Mouse (Mus musculus): ENCODE results near the gene Olfr1410. TPM values are rescaled to one million over a fixed set of nuclear protein-coding genes. Genes with fewer than 3 reads are reported as not detected.

Olfr1410 gene
- polyA plus RNA-seq, 1 experiment from 2014 or later = not detected

- ATAC-seq (ENCODE audit: low FRiP score, low TSS enrichment) = no peak
- Histone ChIP-seq H3K4me2 (replicated peaks; ENCODE audit: low read depth, low read length) (no peak overlapping the region), H3K9ac (ENCODE audit: low read depth, low read length) (no peak overlapping the region), H3K4me3 (ENCODE audit: low read length) (no peak overlapping the region), H3K4me1 (ENCODE audit: control insufficient read depth, insufficient read depth, low read length) (no peaks in the 10 kb centered on the region), H3K27me3 (ENCODE audit: control insufficient read depth, insufficient read depth, low read length) (no peaks in the 10 kb centered on the region; the same call in 1 of the 2 replicates), H3K9me3 (ENCODE audit: control insufficient read depth, low read length) (no peaks in the 10 kb centered on the region), H3K36me3 (ENCODE audit: control insufficient read depth, insufficient read depth, low read length) (no peaks in the 10 kb centered on the region), H3K27ac (ENCODE audit: low read depth, low read length) (no peak overlapping the region)
- WGBS = 87% methylated on average over 1 of the region's 1 CpGs
Measured at GRCm38 (mm10) chr1:92616046-92616445, 10.5 kb downstream of the Olfr1410 start.

- H3K27ac ChIP-seq (ENCODE audit: low read depth, low read length) = no peak within 1 kb of the TSS
- no peaks in the 10 kb centered on the region for H3K4me1 ChIP-seq (ENCODE audit: control insufficient read depth, insufficient read depth, low read length)
- H3K9me3 ChIP-seq (ENCODE audit: control insufficient read depth, low read length) = no peaks in the 10 kb centered on the region
- no peak within 1 kb of the TSS for H3K4me3 ChIP-seq (ENCODE audit: low read length)
- no peaks in the 10 kb centered on the region for H3K36me3 ChIP-seq (ENCODE audit: control insufficient read depth, insufficient read depth, low read length)
- no peaks in the 10 kb centered on the region; the same call in 1 of the 2 replicates for H3K27me3 ChIP-seq (ENCODE audit: control insufficient read depth, insufficient read depth, low read length)
- no peak for ATAC-seq (ENCODE audit: low FRiP score, low TSS enrichment)
- H3K4me2 ChIP-seq (replicated peaks; ENCODE audit: low read depth, low read length) = no peak within 1 kb of the TSS
- 60% methylated on average over 2 of the region's 2 CpGs for WGBS
- H3K9ac ChIP-seq (ENCODE audit: low read depth, low read length) = no peak within 1 kb of the TSS
Measured at GRCm38 (mm10) chr1:92617488-92617887, 11.9 kb downstream of the Olfr1410 start, which contains the start of gene Olfr12. Olfr12 (plus strand) TSS chr1:92617788.

- no peak for ATAC-seq (ENCODE audit: low FRiP score, low TSS enrichment)
Measured at GRCm38 (mm10) chr1:92618360-92618759, 12.8 kb downstream of the Olfr1410 start.

GRCm38 (mm10) chr1:92628227-92628626 is 22.6 kb downstream of the Olfr1410 start:
- Histone ChIP-seq H3K36me3 (ENCODE audit: control insufficient read depth, insufficient read depth, low read length) (no peaks in the 10 kb centered on the region), H3K4me1 (ENCODE audit: control insufficient read depth, insufficient read depth, low read length) (no peaks in the 10 kb centered on the region), H3K4me3 (ENCODE audit: low read length) (no peak overlapping the region), H3K9ac (ENCODE audit: low read depth, low read length) (no peak overlapping the region), H3K27me3 (ENCODE audit: control insufficient read depth, insufficient read depth, low read length) (peaks cover 8% of the 10 kb centered on the region; the same call in 1 of the 2 replicates), H3K9me3 (ENCODE audit: control insufficient read depth, low read length) (no peaks in the 10 kb centered on the region), H3K27ac (ENCODE audit: low read depth, low read length) (no peak overlapping the region), H3K4me2 (replicated peaks; ENCODE audit: low read depth, low read length) (no peak overlapping the region)
- 72% methylated on average over 4 of the region's 4 CpGs for WGBS
- ATAC-seq (ENCODE audit: low FRiP score, low TSS enrichment) = no peak

More at GRCm38 (mm10) chr1:92618360-92618759, 12.8 kb downstream of the Olfr1410 start:
- Histone ChIP-seq H3K27me3 (ENCODE audit: control insufficient read depth, insufficient read depth, low read length) (no peaks in the 10 kb centered on the region; the same call in 1 of the 2 replicates), H3K36me3 (ENCODE audit: control insufficient read depth, insufficient read depth, low read length) (no peaks in the 10 kb centered on the region), H3K9ac (ENCODE audit: low read depth, low read length) (no peak overlapping the region), H3K4me1 (ENCODE audit: control insufficient read depth, insufficient read depth, low read length) (no peaks in the 10 kb centered on the region), H3K4me3 (ENCODE audit: low read length) (no peak overlapping the region), H3K9me3 (ENCODE audit: control insufficient read depth, low read length) (no peaks in the 10 kb centered on the region), H3K4me2 (replicated peaks; ENCODE audit: low read depth, low read length) (no peak overlapping the region), H3K27ac (ENCODE audit: low read depth, low read length) (no peak overlapping the region)
- WGBS = 57% methylated on average over 4 of the region's 4 CpGs

GRCm38 (mm10) chr1:92632196-92632595 is 26.6 kb downstream of the Olfr1410 start:
- H3K4me2 ChIP-seq (replicated peaks; ENCODE audit: low read depth, low read length) = no peak overlapping the region
- H3K27me3 ChIP-seq (ENCODE audit: control insufficient read depth, insufficient read depth, low read length) = no peaks in the 10 kb centered on the region
- no peaks in the 10 kb centered on the region for H3K4me1 ChIP-seq (ENCODE audit: control insufficient read depth, insufficient read depth, low read length)
- peaks cover 14% of the 10 kb centered on the region for H3K36me3 ChIP-seq (ENCODE audit: control insufficient read depth, insufficient read depth, low read length)
- 84% methylated on average over 5 of the region's 5 CpGs for WGBS
- ATAC-seq (ENCODE audit: low FRiP score, low TSS enrichment) = no peak
- no peak overlapping the region for H3K9ac ChIP-seq (ENCODE audit: low read depth, low read length)
- no peak overlapping the region for H3K27ac ChIP-seq (ENCODE audit: low read depth, low read length)
- H3K4me3 ChIP-seq (ENCODE audit: low read length) = no peak overlapping the region
- H3K9me3 ChIP-seq (ENCODE audit: control insufficient read depth, low read length) = no peaks in the 10 kb centered on the region

- H3K4me3 ChIP-seq (ENCODE audit: low read length) = no peak overlapping the region
- no peak overlapping the region for H3K4me2 ChIP-seq (replicated peaks; ENCODE audit: low read depth, low read length)
Measured at GRCm38 (mm10) chr1:92632948-92633347, 27.4 kb downstream of the Olfr1410 start.

GRCm38 (mm10) chr1:92633726-92634125 is 28.1 kb downstream of the Olfr1410 start:
- H3K4me1 ChIP-seq (ENCODE audit: control insufficient read depth, insufficient read depth, low read length) = no peaks in the 10 kb centered on the region
- ATAC-seq (ENCODE audit: low FRiP score, low TSS enrichment) = no peak
- H3K4me3 ChIP-seq (ENCODE audit: low read length) = no peak overlapping the region
- H3K9ac ChIP-seq (ENCODE audit: low read depth, low read length) = no peak overlapping the region
- 82% methylated on average over 8 of the region's 8 CpGs for whole genome bisulfite sequencing
- H3K27ac ChIP-seq (ENCODE audit: low read depth, low read length) = no peak overlapping the region
- H3K27me3 ChIP-seq (ENCODE audit: control insufficient read depth, insufficient read depth, low read length) = no peaks in the 10 kb centered on the region
- no peak overlapping the region for H3K4me2 ChIP-seq (replicated peaks; ENCODE audit: low read depth, low read length)
- peaks cover 29% of the 10 kb centered on the region for H3K36me3 ChIP-seq (ENCODE audit: control insufficient read depth, insufficient read depth, low read length)
- no peaks in the 10 kb centered on the region for H3K9me3 ChIP-seq (ENCODE audit: control insufficient read depth, low read length)

More at GRCm38 (mm10) chr1:92632948-92633347, 27.4 kb downstream of the Olfr1410 start:
- Histone ChIP-seq H3K9ac (ENCODE audit: low read depth, low read length) (no peak overlapping the region), H3K27ac (ENCODE audit: low read depth, low read length) (no peak overlapping the region), H3K4me1 (ENCODE audit: control insufficient read depth, insufficient read depth, low read length) (no peaks in the 10 kb centered on the region), H3K36me3 (ENCODE audit: control insufficient read depth, insufficient read depth, low read length) (peaks cover 21% of the 10 kb centered on the region), H3K27me3 (ENCODE audit: control insufficient read depth, insufficient read depth, low read length) (no peaks in the 10 kb centered on the region), H3K9me3 (ENCODE audit: control insufficient read depth, low read length) (no peaks in the 10 kb centered on the region)
- 68% methylated on average over 6 of the region's 6 CpGs for WGBS
- ATAC-seq (ENCODE audit: low FRiP score, low TSS enrichment) = no peak

GRCm38 (mm10) chr1:92634569-92634968 is 29.0 kb downstream of the Olfr1410 start:
- WGBS = 72% methylated on average over 1 of the region's 1 CpGs
- no peak overlapping the region for H3K4me2 ChIP-seq (replicated peaks; ENCODE audit: low read depth, low read length)

GRCm38 (mm10) chr1:92634976-92635599 is 29.5 kb downstream of the Olfr1410 start:
- H3K9ac ChIP-seq (ENCODE audit: low read depth, low read length) = no peak overlapping the region
- WGBS = 93% methylated on average over 4 of the region's 4 CpGs
- H3K27me3 ChIP-seq (ENCODE audit: control insufficient read depth, insufficient read depth, low read length) = no peaks in the 10 kb centered on the region
- ATAC-seq (ENCODE audit: low FRiP score, low TSS enrichment) = no peak
- no peak overlapping the region for H3K27ac ChIP-seq (ENCODE audit: low read depth, low read length)
- peaks cover 36% of the 10 kb centered on the region for H3K36me3 ChIP-seq (ENCODE audit: control insufficient read depth, insufficient read depth, low read length)
- no peak overlapping the region for H3K4me2 ChIP-seq (replicated peaks; ENCODE audit: low read depth, low read length)
- H3K4me1 ChIP-seq (ENCODE audit: control insufficient read depth, insufficient read depth, low read length) = no peaks in the 10 kb centered on the region
- H3K9me3 ChIP-seq (ENCODE audit: control insufficient read depth, low read length) = no peaks in the 10 kb centered on the region
- no peak overlapping the region for H3K4me3 ChIP-seq (ENCODE audit: low read length)

More at GRCm38 (mm10) chr1:92634569-92634968, 29.0 kb downstream of the Olfr1410 start:
- Histone ChIP-seq H3K27ac (ENCODE audit: low read depth, low read length) (no peak overlapping the region), H3K9ac (ENCODE audit: low read depth, low read length) (no peak overlapping the region), H3K4me3 (ENCODE audit: low read length) (no peak overlapping the region), H3K9me3 (ENCODE audit: control insufficient read depth, low read length) (no peaks in the 10 kb centered on the region), H3K36me3 (ENCODE audit: control insufficient read depth, insufficient read depth, low read length) (peaks cover 36% of the 10 kb centered on the region), H3K4me1 (ENCODE audit: control insufficient read depth, insufficient read depth, low read length) (no peaks in the 10 kb centered on the region), H3K27me3 (ENCODE audit: control insufficient read depth, insufficient read depth, low read length) (no peaks in the 10 kb centered on the region)
- ATAC-seq (ENCODE audit: low FRiP score, low TSS enrichment) = no peak
